Mouse (Mus musculus) stomach, postnatal 0 days (tissue): Measurements from ENCODE around the gene Tmcc2.

ENCODE experiments used
- CTCF ChIP-seq: IDR thresholded peaks from 2 replicates; pipeline ENCODE4 v1.5.1; 2016; ENCODE audit warnings: antibody characterized with exemption, low read depth, mild to moderate bottlenecking, moderate library complexity
- EP300 ChIP-seq: optimal IDR thresholded peaks from 2 replicates; pipeline ENCODE3; 2016; ENCODE audit warnings: antibody characterized with exemption

GRCm38 (mm10) chr1:132343191-132343590 lies 47.9 kb downstream of the Tmcc2 start:
- TF ChIP-seq CTCF (no peak), EP300 (no peak)
